Mouse (Mus musculus): ENCODE results near the gene Wnt10b.

The Wnt10b gene

DNA sequence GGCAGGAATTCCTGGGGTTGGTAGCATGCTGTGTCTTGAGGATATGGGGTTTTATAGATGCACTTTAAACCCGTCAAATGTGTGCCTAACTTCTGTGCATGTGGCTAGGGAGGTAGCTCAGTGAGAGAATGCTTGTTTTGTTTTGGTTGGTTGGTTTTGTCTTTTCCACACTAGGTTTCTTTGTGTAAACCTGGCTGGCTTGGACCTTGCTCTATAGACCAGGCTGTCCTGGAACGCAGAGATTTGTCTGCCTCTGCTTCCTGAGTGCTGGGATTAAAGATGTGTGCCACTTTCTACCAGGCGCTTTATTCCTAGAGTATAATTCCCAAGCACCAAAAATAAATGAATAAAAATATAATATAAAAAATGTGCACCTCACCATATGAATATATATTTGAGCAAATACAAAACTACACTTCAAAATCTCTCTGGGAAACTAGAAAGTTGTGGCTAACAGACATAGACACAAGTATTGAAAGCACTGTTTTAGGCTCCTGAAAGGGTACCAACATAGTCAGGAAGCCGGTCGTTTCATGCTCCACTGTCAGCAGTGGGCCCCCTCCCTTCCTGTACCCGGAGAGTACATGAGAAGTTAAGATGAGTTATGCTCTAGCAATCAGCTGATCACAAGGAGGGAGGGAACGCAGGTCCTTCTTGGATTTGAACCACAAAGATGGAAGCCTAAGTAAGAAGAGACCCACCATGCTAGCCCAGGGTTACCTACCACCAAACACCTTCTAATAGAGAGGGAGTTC is 48.0 kb downstream of the Wnt10b start:
- no peak for DNase-seq (ENCODE audit: extremely low spot score, low spot score)

DNA sequence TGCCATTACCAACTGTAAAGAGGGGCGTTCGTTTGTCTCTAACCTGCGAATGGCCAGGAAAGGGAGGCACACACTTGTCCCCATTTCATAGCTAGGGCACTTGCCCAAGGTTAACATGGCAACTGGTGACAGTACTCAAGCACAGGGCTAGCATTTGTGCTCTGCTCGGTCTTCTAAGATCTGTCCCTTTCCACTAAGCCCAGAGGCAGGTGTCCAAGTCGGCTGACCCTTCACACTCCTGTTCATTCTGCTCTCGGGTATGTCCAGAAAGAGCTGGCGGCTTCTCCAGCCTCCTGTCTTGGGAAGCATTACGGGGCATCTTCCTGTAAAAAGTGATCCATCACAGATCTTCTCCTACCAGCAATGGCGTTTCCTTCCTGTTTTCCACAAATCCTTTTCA is 49.6 kb downstream of the Wnt10b start:
- DNase-seq (ENCODE audit: extremely low spot score, low spot score): no peak

DNA sequence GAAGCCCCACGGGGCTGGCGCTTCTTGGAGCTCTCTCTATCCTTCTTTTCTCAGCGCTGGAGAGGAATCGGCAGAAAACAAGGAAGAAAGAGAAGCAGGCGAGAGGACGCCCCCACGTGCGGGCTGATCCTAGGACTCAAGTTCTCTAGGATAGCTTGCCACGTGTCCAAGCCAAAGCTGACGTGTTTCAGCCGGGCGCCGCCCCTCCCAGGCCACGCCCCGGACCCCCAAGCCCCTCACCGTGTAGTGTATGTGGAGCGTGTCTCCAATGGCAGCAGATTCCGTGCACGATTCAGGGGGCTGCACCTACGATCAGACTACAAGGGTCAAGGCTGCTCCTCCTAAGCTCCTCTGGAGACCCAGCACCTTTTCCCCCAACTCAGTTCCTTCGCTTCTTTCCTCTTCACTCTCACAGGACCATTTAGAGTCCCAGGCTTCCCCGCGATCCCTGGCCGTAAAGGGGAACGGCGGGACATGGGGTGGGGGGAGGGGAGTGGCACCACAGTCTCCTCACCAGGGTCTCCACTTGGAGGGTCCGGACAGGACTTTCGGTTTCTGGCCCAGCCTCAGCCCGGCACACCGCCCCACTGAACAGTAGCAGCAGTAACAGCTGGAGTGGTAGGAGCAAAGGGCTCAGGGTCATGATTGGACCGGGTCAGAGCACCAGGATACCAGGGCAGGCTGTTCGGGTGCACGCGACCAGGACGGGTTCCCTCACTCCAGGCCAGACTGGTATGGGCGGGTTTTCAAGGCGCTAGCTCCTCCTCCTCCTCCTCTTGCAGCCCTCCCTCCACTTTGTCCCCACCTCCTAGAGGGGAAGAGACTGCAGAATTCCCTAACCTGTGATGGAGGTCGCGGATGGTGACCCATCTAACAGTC is 50.3 kb downstream of the Wnt10b start, which contains the start of gene Fkbp11:
Gene Fkbp11 (minus strand): TSS at position 756 of the 879 bp plus-strand sequence.
- DNase-seq (ENCODE audit: extremely low spot score, low spot score): peak; percentile 71

DNA sequence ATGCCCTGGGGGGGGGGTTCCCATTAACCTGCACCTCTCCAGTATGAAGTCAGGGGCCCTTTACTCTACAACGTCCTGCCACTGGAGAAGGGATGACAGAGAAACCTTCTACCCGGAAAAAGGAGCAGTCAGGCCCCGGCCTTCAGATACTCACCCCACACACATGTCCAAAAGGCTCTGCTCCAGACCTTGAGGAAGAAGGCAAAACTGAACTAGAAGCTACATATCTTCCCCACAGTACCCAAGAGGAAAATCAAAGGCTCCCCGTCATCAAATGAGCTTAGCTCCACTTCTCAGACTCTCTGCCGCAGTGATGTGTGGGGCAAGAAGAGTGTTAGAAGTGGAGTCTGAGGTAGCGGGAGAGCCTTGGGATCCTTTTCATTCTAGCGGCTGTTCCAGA is 51.2 kb downstream of the Wnt10b start:
- no peak for DNase-seq (ENCODE audit: extremely low spot score, low spot score)

DNA sequence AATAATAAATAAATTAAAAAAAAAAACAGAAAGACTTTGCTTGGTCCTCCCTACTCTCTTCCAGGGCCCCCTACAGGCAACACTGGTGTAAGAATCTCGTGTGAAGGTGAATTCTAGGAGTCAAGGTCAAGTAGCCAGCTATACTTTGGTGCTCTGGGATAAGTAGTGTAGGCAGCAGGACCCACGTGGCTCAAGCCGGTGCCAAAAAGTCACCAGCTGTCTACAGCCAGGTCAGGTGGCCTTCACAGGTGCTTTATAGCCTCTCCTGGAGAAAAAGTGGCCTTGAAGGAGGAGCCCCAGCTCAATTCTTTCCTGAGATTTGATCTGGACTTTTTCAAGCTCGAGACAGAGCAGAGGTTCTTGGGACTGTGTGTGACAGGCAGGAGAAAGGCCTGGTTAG is 51.9 kb downstream of the Wnt10b start:
- no peak for DNase-seq (ENCODE audit: extremely low spot score, low spot score)

DNA sequence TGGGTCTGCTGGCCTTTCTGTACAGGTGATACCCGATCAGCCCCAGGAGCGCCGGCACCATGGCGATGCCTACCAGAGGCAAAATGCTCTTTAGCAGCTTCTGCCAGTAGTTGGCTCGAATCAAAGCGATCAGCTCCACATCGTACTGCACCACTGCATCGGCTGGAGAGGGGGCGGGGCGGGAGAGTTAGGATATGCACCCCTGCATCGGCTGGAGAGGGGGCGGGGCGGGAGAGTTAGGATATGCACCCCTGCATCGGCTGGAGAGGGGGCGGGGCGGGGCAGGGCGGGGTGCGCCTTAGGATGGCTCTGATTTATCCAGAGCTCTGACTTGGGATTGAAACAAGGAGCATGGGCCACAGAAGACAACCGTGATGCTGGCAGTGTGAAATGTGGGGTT is 53.5 kb downstream of the Wnt10b start:
- no peak for DNase-seq (ENCODE audit: extremely low spot score, low spot score)

DNA sequence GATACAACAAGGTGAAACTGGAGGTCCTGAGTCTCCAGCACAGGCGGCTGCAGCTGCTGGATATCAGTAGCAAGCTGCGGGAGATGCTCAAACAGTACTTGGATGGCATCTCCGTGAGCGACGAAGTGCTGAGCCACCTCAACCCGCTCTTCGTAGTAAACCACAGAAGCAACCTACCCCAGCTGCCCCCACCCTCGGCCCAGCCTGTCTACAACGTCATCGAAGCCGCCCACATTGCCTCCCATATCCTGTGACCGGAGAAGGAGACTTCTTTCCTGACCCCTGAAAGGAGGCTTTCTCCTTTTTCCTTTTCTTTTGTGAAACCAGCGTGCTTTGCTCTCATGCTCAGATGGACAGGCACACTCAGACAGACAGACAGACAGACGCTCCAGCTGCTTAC is 55.1 kb downstream of the Wnt10b start:
- no peak for DNase-seq (ENCODE audit: extremely low spot score, low spot score)

DNA sequence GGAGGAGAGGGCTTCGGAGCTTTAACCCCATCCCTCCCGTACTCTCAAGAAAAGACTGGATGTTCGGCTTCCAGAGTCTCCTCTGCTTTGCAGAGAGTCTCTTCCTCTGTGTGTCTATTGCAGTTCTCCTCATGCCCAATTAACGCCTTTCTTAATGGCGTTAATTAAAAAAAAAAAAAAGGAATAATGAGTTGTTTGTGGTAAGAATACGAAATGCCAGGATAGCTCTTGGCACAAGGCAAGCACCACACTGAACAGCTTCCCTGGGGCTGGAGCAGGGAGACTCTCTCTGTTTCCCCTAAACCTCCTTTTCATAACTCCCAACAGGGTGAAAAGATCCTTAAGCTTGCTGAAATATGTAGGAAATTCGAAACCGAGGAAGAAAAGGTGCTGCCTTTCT is 55.8 kb downstream of the Wnt10b start:
- DNase-seq (ENCODE audit: extremely low spot score, low spot score): no peak

All from neural tube, embryonic 10.5 days (tissue).